Mouse (Mus musculus) forebrain, embryonic 13.5 days (tissue): ENCODE data around the gene Tctn1. TPM values are rescaled to one million over a fixed set of nuclear protein-coding genes. Genes with fewer than 3 reads are reported as not detected.

ENCODE experiments used
- ATAC-seq: fragments of 200-750 bp; cut with Nextera tagmentation; 2 replicates; pipeline ENCODE4 v1.8.0; 2017
- H3K27ac ChIP-seq: fragments of 300-500 bp; sonication (generic); 2 replicates; pipeline ENCODE4 v1.5.1; 2015; ENCODE audit warnings: inconsistent platforms, mild to moderate bottlenecking, moderate library complexity
- H3K27me3 ChIP-seq: fragments of 300-500 bp; sonication (generic); 2 replicates; pipeline ENCODE4 v1.6.1; 2015; ENCODE audit warnings: mild to moderate bottlenecking, inconsistent platforms
- H3K36me3 ChIP-seq: fragments of 300-500 bp; sonication (generic); 2 replicates; pipeline ENCODE4 v1.6.1; 2015; ENCODE audit warnings: mild to moderate bottlenecking, inconsistent platforms; ENCODE audit not compliant: poor library complexity, severe bottlenecking
- H3K4me1 ChIP-seq: fragments of 300-500 bp; sonication (generic); 2 replicates; pipeline ENCODE4 v1.6.1; 2015; ENCODE audit warnings: inconsistent platforms
- H3K4me2 ChIP-seq: fragments of 300-500 bp; sonication (generic); 2 replicates; pipeline ENCODE4 v1.6.1; 2015; ENCODE audit warnings: inconsistent platforms, mild to moderate bottlenecking, moderate library complexity
- H3K4me3 ChIP-seq: fragments of 300-500 bp; sonication (generic); 2 replicates; pipeline ENCODE4 v1.5.1; 2015; ENCODE audit warnings: mild to moderate bottlenecking, inconsistent platforms
- H3K9ac ChIP-seq: fragments of 300-500 bp; sonication (generic); 2 replicates; pipeline ENCODE4 v1.6.1; 2015; ENCODE audit warnings: mild to moderate bottlenecking, inconsistent platforms
- H3K9me3 ChIP-seq: fragments of 300-500 bp; sonication (generic); replicated peaks from 2 replicates; pipeline ENCODE4 v1.6.1; 2016; ENCODE audit warnings: inconsistent platforms
- WGBS: fragments of 180-500 bp; shearing (Covaris S2); methylation state at CpG from one replicate; pipeline ENCODE4 v1.1.7; 2015; 5-methylcytosine and 5-hydroxymethylcytosine counted together
- polyA plus RNA-seq: library from polyadenylated mRNA; unstranded; fragments of >200 nt; fragmentation: Nextera tagmentation; extraction: Ambion mirVana; gene quantifications from 2 replicates; pipeline ENCODE4 v1.2.1, GENCODE M21; 2015

Tctn1 gene
- polyA plus RNA-seq, 1 experiment from 2014 or later: 4.9 TPM

- Histone ChIP-seq H3K9ac (no peak overlapping the region), H3K9me3 (no peaks in the 10 kb centered on the region), H3K4me1 (peaks cover 18% of the 10 kb centered on the region), H3K27ac (no peak overlapping the region), H3K36me3 (peaks cover 8% of the 10 kb centered on the region; the same call in 1 of the 2 replicates), H3K4me3 (no peak overlapping the region), H3K4me2 (no peak overlapping the region), H3K27me3 (no peaks in the 10 kb centered on the region)
- ATAC-seq: no peak
- WGBS: 64% methylated on average over 3 of the region's 3 CpGs
These were observed 927 bp upstream of the Tctn1 start for GRCm38 (mm10) chr5:122265187-122265586.

DNA sequence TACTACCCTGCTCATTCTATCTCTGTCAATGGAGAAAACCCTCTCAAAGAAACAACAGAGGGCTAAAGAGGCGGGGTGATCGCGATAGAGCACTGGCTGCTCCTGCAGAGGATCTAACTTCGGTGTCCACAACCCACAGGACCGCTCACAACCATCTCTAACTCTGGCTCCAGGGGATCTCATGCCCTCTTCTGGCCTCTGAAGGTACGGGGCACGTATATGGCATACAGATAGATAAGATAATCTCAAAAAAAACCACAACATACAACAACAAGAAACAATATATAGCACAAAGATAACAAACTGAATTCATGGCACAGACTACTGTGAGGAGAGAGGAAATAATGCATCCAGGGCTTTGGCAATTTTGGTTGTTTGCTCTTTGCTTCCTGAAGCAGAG lies 2.2 kb downstream of the Tctn1 start:
- peaks cover 18% of the 10 kb centered on the region for H3K4me1 ChIP-seq
- H3K9me3 ChIP-seq: no peaks in the 10 kb centered on the region
- peaks cover 36% of the 10 kb centered on the region for H3K36me3 ChIP-seq
- WGBS: 63% methylated on average over 7 of the region's 7 CpGs
- no peak for ATAC-seq
- H3K27me3 ChIP-seq: no peaks in the 10 kb centered on the region
- no peak overlapping the region for H3K9ac ChIP-seq
- H3K4me2 ChIP-seq: no peak overlapping the region
- H3K27ac ChIP-seq: no peak overlapping the region
- H3K4me3 ChIP-seq: no peak overlapping the region

GRCm38 (mm10) chr5:122258027-122258741 lies 6.1 kb downstream of the Tctn1 start:
- Histone ChIP-seq H3K4me2 (no peak overlapping the region), H3K4me1 (peaks cover 11% of the 10 kb centered on the region), H3K27ac (no peak overlapping the region), H3K9me3 (no peaks in the 10 kb centered on the region), H3K36me3 (peaks cover 69% of the 10 kb centered on the region), H3K27me3 (no peaks in the 10 kb centered on the region), H3K4me3 (no peak overlapping the region), H3K9ac (no peak overlapping the region)
- no peak for ATAC-seq
- 90% methylated on average over 6 of the region's 6 CpGs for WGBS

- Histone ChIP-seq H3K4me1 (peaks cover 8% of the 10 kb centered on the region), H3K9me3 (no peaks in the 10 kb centered on the region), H3K27ac (peak overlapping the region; percentile 57), H3K36me3 (peaks cover 86% of the 10 kb centered on the region), H3K9ac (no peak overlapping the region), H3K4me2 (no peak overlapping the region), H3K4me3 (no peak overlapping the region), H3K27me3 (no peaks in the 10 kb centered on the region)
- 62% methylated on average over 17 of the region's 17 CpGs for WGBS
- peak; percentile 61; the same call in 1 of the 2 replicates for ATAC-seq
These were observed 12.2 kb downstream of the Tctn1 start for GRCm38 (mm10) chr5:122251895-122252606.

- ATAC-seq: no peak
- Histone ChIP-seq H3K4me3 (no peak overlapping the region), H3K27ac (no peak overlapping the region), H3K27me3 (no peaks in the 10 kb centered on the region), H3K9ac (no peak overlapping the region), H3K36me3 (peaks cover 61% of the 10 kb centered on the region), H3K4me2 (no peak overlapping the region), H3K9me3 (no peaks in the 10 kb centered on the region), H3K4me1 (peaks cover 24% of the 10 kb centered on the region)
- WGBS: 93% methylated on average over 4 of the region's 4 CpGs
These were observed 15.0 kb downstream of the Tctn1 start for GRCm38 (mm10) chr5:122249281-122249680.

DNA sequence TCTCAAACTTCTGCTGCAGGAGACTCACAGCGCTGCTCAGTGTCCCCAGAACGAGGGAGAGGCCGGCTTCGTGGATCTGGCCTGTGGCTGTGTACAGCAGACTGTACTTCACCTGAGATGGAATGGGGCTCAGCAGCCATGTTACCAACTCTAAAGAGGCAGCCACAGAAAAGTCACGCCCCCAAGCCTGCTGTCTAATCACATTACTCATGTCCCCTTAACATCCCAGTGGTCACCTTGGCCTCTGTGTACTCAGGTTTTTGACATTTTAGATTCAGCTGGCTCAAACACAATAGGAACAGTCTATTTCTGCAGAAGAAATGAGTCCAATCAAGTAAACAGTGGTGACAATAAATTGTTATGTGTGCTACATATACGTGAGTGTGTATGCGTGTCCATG lies 16.3 kb downstream of the Tctn1 start:
- no peaks in the 10 kb centered on the region for H3K9me3 ChIP-seq
- no peak overlapping the region for H3K4me2 ChIP-seq
- no peak overlapping the region for H3K4me3 ChIP-seq
- no peak for ATAC-seq
- WGBS: 95% methylated on average over 7 of the region's 7 CpGs
- H3K27ac ChIP-seq: no peak overlapping the region
- H3K27me3 ChIP-seq: no peaks in the 10 kb centered on the region
- H3K9ac ChIP-seq: no peak overlapping the region
- peaks cover 36% of the 10 kb centered on the region for H3K4me1 ChIP-seq
- peaks cover 55% of the 10 kb centered on the region for H3K36me3 ChIP-seq

DNA sequence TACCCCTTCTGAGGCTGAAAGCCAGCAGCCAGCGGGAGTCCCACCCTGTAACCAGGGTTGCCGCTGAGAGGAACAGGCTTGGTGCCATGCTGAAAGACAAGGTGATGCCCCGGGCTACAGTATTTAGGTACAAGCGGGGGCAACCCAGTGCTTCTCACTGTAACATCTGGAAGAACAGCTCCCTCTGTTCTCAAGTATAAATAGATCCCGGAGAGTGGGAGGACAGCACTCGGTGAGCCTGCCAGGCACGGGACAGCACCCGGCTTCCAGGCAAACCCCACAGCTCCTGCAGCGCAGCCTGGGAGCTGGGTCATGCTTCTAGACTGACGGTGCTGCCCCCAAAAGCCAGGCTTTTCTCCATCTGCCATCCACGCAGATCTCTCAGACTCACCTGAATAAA lies 16.7 kb downstream of the Tctn1 start:
- H3K27ac ChIP-seq: no peak overlapping the region
- H3K4me1 ChIP-seq: peaks cover 33% of the 10 kb centered on the region
- no peaks in the 10 kb centered on the region for H3K9me3 ChIP-seq
- H3K9ac ChIP-seq: no peak overlapping the region
- H3K36me3 ChIP-seq: peaks cover 51% of the 10 kb centered on the region
- H3K4me3 ChIP-seq: no peak overlapping the region
- no peak overlapping the region for H3K4me2 ChIP-seq
- no peaks in the 10 kb centered on the region for H3K27me3 ChIP-seq
- 90% methylated on average over 11 of the region's 11 CpGs for WGBS
- no peak for ATAC-seq

DNA sequence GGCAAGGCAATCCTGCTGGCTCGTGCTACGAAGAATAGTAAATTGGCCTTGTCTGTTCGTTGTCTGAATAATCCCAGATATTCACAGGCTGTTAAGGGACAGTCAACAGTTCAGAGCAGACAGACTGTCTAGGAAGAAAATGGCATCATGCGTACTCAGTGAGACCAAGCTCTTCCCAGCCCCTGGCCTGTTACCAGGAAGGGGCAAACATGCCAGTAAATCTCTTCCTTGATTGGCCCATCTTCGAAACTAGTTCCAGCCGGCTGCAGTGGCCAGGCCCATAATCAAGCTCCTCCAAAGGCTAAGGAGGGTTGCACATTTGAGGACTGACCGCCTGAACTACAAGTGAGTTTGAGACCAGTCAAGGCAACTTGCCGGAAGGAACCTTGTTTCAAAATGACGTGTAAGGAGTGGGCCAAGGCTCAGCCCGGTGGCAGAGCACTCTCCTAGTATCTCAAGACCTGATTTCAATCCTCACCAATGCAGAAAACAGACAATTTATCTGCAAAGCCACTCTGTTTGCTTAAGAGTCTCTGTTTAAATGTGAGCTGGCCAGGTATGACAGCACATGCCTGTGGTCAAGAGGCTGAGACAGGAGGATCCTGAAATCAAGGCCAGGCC lies 17.6 kb downstream of the Tctn1 start:
- no peaks in the 10 kb centered on the region for H3K9me3 ChIP-seq
- peaks cover 27% of the 10 kb centered on the region for H3K4me1 ChIP-seq
- no peak overlapping the region for H3K4me3 ChIP-seq
- H3K27me3 ChIP-seq: no peaks in the 10 kb centered on the region
- no peak overlapping the region for H3K27ac ChIP-seq
- peaks cover 46% of the 10 kb centered on the region for H3K36me3 ChIP-seq
- 85% methylated on average over 10 of the region's 10 CpGs for WGBS
- H3K9ac ChIP-seq: no peak overlapping the region
- no peak overlapping the region for H3K4me2 ChIP-seq
- no peak for ATAC-seq

DNA sequence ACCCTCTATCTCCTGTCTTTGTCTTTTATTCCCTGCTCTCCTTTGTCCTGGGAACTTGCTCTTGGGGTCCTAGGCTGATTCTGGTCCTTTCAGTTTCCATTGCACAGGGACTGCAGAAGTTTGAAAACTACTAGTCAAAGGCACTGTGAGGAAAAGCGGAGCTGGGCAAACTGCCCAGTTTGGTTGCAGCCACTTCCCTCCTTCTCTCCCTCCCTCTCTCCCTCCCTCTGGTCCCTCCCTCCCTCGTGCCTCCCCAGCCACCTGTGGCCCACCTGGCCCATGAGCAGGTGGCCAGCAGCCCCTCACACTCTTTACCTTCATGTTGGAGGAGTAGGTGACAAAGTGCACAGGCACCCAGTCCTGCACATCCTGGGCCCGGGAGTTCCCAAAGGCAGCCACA lies 19.1 kb downstream of the Tctn1 start:
- no peak overlapping the region for H3K4me3 ChIP-seq
- no peaks in the 10 kb centered on the region for H3K27me3 ChIP-seq
- no peak for ATAC-seq
- WGBS: 56% methylated on average over 3 of the region's 3 CpGs
- peaks cover 27% of the 10 kb centered on the region for H3K4me1 ChIP-seq
- no peak overlapping the region for H3K9ac ChIP-seq
- H3K9me3 ChIP-seq: no peaks in the 10 kb centered on the region
- peak overlapping the region; percentile 60 for H3K27ac ChIP-seq
- H3K36me3 ChIP-seq: peaks cover 46% of the 10 kb centered on the region
- H3K4me2 ChIP-seq: no peak overlapping the region

GRCm38 (mm10) chr5:122243781-122244523 lies 20.3 kb downstream of the Tctn1 start:
- ATAC-seq: peak; percentile 57
- H3K4me3 ChIP-seq: no peak overlapping the region
- H3K27ac ChIP-seq: peak overlapping the region; percentile 60
- H3K36me3 ChIP-seq: peaks cover 47% of the 10 kb centered on the region
- peak overlapping the region; percentile 6 for H3K4me2 ChIP-seq
- H3K9ac ChIP-seq: peak overlapping the region; percentile 43; the same call in 1 of the 2 replicates
- 49% methylated on average over 17 of the region's 17 CpGs for WGBS
- no peaks in the 10 kb centered on the region for H3K27me3 ChIP-seq
- H3K4me1 ChIP-seq: peaks cover 27% of the 10 kb centered on the region
- H3K9me3 ChIP-seq: no peaks in the 10 kb centered on the region

DNA sequence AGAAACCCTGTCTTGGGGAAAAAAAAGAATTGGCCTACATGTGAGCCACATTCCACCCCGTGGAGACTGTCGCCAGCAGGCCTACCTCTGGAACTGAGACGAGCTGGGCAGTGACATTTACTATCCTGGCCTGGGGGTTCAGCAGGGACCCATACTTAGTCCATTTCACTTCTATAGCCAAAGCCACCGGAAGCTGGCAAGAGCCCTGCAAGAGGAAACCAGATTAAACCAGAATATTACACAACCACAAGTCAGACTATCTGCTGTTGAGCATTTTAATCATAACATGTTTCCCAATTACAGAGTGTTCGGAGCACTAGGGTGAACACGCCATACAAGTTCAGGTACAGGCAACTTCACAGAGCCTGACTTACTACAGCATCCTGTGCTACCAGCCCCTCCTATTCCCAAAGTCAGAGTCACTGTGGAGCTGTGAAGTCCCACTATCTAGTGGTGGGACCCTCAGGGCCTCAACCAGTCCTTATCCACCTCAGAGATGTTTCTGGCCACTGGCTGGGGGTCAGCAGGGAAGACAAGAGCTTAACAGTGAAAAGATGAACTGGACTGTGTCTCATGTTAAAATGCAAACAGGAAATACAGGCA lies 21.6 kb downstream of the Tctn1 start:
- H3K9ac ChIP-seq: no peak overlapping the region

More for the DNA sequence above, 21.6 kb downstream of the Tctn1 start:
- no peak overlapping the region for H3K27ac ChIP-seq
- no peak overlapping the region for H3K4me3 ChIP-seq
- 90% methylated on average over 6 of the region's 6 CpGs for WGBS
- H3K4me1 ChIP-seq: peaks cover 27% of the 10 kb centered on the region
- H3K4me2 ChIP-seq: no peak overlapping the region
- no peaks in the 10 kb centered on the region for H3K9me3 ChIP-seq
- ATAC-seq: no peak
- H3K36me3 ChIP-seq: peaks cover 34% of the 10 kb centered on the region
- H3K27me3 ChIP-seq: no peaks in the 10 kb centered on the region
